Mouse (Mus musculus) c-Kit-negative CD71-positive TER-119-positive erythroid progenitor cells, embryonic 14.5 days (primary cell): ENCODE data around the gene Pls1.

Experiments used
- DNase-seq: peaks from one replicate; pipeline ENCODE4 v3.0.0-alpha.2; 2013; ENCODE audit warnings: low read depth, low spot score

The Pls1 gene

DNA sequence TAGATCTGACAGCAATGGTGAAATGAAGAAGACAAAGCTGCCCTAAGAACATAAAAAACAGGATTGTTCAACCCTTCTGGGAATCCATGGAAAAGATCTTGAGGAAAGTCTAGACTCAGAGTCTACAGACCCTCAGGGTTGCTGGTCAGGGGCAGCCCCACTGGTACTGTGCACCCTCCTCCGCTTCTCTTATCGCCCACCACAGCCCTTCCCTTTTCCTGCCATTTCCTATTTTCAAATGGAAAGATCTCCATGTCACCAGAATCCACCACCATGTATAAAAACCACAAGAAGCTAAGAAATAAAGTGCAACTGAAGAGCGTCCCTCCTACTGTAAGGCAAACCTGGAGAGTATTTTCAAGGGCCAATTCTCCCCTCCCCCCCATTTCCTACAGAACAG lies 41.3 kb downstream of the Pls1 start:
- no peak for DNase-seq

- DNase-seq: no peak
These were observed 43.3 kb downstream of the Pls1 start for GRCm38 (mm10) chr9:95801610-95802451.

GRCm38 (mm10) chr9:95796323-95796722 lies 48.8 kb downstream of the Pls1 start:
- DNase-seq: no peak

DNA sequence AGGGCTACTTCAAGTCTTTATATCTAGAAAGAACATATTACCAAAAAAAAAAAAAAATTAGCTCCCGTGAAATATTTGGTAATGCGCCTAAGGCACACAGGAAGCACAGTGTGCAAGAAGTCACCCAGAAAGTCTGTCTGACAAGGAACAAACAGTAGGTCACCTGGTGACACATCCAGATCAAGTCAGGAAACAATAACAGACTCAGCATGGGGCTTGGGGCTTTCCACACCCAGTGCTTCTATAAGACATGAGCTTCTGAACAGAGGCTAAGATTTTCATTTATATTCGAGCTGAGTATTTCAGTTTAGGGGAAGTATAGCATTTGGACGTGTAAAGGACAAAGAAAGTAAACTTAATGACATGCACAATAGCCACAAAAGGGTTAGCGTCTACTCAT lies 49.3 kb downstream of the Pls1 start:
- no peak for DNase-seq

- no peak for DNase-seq
These were observed 49.9 kb downstream of the Pls1 start for GRCm38 (mm10) chr9:95795077-95795784.

DNA sequence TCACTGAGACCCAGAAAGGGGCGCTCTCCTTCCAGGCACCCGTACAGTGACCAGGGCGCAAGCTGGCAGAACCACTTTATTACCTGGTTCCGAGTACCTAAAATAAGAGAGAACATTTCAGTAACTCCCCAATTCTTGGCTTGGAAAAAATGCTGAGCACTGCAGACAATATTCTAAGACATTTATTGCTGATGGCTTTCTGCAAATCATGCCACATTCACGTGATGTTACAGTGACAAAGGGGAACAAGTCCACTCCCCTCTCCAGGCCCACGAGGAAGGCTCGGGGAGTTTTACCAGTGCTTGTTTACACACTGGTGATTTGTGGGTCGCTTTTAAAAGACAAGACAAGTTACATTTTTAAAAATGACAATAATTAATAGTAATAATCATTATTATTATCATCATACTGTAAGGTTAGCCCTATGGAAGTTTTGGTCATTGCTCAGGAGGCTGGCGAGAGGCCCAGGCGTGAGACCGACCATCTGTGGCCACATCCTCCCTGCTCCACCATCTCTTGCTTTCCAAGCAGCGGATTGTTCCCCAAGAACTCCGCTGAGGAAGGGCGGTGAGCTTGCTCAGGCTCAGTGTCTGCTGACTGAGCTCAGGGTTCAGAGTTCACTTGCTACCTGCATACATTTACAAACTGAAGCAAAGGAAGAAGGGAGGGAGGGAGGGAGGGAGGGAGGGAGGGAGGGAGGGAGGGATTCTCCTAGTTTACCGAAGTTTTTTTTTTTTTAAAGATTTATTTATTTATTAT lies 50.9 kb downstream of the Pls1 start:
- DNase-seq: no peak

DNA sequence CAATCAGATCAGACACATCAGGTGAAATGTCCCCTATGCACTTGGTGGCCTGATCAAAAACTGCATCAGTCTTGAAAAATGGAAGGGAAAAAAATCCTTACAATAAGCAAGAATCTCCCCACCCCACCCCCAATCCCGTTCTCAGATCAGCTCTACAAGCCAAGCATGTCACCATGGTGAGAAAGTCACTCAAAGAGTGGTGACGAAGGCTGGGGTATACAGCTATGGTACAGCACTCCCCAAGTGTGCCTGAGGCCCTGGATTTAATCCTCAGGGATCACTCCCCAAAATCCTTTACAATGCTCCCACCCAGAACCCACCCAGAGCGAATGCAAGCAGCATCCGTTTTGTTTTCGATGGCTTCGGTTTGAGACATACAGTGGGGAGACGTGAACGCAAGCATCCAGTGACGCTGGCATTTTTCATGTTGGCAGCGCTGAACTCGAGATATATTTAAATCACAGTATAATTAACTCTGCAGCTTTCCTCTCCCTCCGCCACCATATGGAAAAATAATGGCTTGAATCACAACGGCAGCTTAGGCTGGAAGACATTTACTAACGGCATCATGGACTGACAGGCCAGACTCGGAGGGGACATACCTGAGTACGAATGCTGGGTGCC lies 60.1 kb downstream of the Pls1 start:
- DNase-seq: no peak

- DNase-seq: no peak
These were observed 61.3 kb downstream of the Pls1 start for GRCm38 (mm10) chr9:95783646-95784293.

DNA sequence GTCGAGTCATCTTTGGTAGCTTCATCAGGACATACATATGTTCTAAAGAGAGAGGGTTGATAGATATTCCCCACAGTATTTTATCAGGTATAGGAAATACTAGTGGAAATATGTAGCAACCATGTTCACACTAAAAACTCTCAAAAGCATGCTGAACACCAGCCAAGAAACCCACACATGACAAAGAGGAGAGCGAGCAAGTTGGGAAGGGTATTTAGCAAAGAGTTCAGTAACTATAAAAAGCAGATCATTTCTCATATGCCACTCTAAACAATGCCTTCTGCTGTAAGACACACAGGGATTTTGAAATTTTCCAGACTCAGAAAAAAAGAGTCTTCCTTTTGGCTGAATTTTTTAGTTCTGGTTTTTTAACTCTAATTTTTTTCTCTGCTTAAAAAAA lies 73.4 kb downstream of the Pls1 start:
- DNase-seq: no peak

GRCm38 (mm10) chr9:95763218-95763617 lies 81.9 kb downstream of the Pls1 start:
- no peak for DNase-seq

DNA sequence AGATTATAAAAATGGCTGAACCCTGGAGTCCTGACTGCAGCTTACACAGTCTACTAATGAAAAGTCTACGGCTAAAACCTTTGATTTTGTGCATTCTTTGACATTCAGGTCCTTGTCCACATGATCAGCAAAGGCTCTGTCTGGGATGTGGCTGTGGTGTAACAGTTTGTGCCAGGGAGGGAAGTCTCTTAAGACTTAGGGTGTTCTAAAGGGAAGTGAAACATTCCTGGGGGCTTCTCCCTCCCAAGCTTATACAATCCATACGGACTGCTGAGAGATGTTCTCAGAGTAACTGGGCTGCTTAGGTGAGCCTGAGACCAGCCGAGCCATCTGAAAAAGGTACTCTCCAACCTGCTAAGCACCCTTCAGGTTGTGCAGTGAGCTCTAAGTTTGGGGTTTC lies 82.9 kb downstream of the Pls1 start:
- no peak for DNase-seq

DNA sequence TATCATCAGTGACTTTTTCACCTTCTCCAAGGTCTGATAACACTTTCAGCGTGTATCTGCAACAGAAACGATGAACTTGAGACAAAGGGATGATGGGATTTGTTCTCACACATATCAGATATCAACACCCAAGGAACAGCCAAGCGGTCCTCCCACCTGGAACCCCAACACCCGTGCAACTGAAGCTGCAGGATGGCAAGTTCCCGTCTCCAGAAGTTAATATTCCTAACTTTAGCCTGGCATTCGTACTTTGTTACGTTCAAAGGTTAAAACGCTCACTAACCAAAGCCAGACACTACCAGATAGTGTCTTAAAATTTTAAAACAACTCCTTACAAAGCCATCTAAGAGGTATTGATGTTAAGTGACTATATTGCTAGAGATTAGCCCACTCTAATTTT lies 83.7 kb downstream of the Pls1 start:
- no peak for DNase-seq

DNA sequence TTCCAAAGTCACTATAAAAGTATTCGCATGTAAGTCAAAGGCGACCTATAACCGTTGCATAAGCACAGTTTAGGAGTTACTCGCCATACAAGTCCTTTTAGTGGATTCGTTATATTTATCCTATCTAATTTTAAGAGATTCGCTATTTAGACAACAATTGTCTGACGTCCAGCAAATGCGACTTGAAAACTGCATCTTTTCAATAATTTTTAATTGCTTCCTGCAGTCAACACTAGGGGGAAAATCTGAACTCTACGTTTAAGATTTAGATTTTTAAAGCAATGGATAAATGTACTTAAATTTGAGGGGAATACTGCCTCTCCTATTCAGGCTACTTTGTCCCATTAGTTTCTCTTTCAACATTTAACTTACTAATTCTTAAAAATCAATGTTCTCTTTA lies 94.4 kb downstream of the Pls1 start:
- DNase-seq: no peak

DNA sequence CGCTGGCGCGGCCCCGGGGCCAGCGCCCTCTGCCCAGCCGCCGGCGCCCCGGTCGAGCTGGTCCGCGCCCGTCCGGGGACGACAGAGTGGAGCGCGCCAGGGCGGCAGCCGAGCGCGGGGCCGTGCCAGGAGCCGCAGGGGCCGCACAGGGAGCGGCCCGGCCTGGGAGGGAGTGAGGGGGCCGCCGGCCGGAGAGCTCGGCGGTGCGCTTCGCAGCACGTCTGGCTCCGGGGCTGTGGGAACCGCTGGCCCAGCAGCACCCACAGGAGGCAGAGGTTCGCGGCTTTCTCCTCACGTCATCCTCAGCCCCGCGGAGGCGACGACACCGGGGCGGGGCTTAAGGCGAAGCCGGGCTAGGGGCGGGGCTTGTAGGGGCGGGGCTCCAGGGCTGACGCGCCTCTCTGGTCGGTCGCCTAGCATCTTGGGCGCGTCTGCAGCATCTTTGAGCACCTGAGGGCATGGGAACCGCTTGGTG lies 95.0 kb downstream of the Pls1 start, which contains the start of gene Trpc1:
Trpc1 (minus strand) TSS at position 339 of the 475 bp plus-strand sequence.
- DNase-seq: peak; percentile 26

- DNase-seq: no peak
These were observed 95.6 kb downstream of the Pls1 start for GRCm38 (mm10) chr9:95749461-95749928.

DNA sequence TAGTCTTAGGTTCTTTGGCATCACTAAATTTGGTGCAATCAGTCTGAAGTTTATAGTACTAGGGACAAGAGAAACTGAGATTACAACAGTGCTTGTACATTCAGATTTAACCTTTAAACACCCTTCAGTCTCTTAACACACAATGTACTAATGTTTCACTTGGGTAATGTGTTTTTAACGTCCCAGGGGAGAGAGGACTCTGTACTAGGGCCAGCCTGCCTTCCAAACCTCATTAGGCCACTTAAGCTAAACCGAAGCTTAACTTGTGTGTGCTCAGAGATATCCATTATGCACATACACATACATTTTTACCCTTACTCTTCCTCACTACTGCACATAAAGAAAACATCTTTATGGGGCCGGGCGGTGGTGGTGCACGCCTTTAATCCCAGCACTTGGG lies 97.8 kb downstream of the Pls1 start:
- no peak for DNase-seq

GRCm38 (mm10) chr9:95744845-95745613 lies 100.1 kb downstream of the Pls1 start:
- DNase-seq: no peak

GRCm38 (mm10) chr9:95736238-95736637 lies 108.9 kb downstream of the Pls1 start:
- DNase-seq: no peak

DNA sequence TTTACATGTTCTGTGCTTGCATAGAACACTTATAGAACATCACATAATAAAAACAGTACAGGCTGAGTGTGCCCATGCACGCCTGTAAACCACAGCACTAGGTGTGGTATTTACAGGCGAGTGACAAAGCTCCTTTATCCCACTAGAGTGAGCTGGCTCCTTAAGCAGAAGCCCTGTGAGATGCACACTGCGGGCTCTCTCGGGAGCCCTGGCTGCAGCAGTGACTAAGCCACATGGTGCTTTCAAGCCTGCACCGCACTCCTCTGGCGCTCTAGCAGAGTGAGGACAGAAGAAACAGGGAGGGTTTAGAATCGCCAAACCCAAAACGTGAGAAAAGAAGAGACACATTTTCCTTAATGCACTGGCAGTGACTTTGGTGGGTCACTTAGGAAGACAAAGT lies 132.5 kb downstream of the Pls1 start:
- DNase-seq: no peak

DNA sequence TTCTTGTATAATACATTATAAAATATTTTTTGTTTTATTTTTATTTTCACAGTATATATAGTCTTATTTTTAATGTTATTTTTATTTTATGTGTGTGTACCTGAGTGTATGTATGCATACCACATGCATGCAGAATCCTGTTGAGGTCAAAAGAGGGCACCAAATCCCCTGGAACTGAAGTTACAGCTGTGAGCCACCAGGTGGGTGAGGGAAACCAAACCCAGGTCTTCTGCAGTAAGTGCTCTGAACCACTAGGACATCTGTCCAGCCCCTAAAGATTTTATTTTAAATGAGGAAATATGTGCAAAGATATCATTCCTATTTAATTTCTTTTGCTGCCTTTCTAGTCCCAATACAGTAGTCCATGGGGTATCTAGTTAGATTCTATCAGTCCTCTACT lies 136.2 kb downstream of the Pls1 start:
- DNase-seq: no peak
